Mouse (Mus musculus): Measurements from ENCODE around the gene Tubgcp3. TPM values are rescaled to one million over a fixed set of nuclear protein-coding genes. Genes with fewer than 3 reads are reported as not detected.

The Tubgcp3 gene
- polyA plus RNA-seq, 1 experiment from 2014 or later, result 62.2 TPM

DNA sequence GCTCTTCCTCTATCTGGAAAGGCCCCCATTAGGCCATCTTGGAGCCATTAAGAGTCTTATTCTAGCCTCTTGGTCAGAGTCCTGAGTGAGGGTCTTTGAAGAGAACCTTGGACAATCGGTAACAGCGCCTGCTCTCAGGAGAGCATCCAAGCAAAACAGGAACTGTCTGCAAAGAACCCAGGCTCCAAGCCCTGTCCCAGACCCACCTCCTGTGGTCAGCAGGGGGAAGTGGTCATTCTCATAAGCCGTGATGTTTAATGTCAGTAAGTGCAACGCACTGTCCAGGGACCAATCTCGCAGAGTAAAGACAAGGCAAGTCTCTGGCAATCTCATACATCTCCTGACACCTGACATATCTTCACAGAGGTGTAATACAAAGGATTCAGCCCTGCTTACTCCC, 96.0 kb downstream of the Tubgcp3 start:
- no peaks in the 10 kb centered on the region for H3K9me3 ChIP-seq
- H3K4me3 ChIP-seq (replicated peaks), result no peak overlapping the region
- H3K4me1 ChIP-seq, result peaks cover 10% of the 10 kb centered on the region
- H3K27me3 ChIP-seq, result peaks cover 9% of the 10 kb centered on the region
- H3K27ac ChIP-seq, result no peak overlapping the region
- H3K4me2 ChIP-seq, result no peak overlapping the region
- WGBS, result 55% methylated on average over 5 of the region's 5 CpGs
- H3K9ac ChIP-seq, result no peak overlapping the region
- H3K36me3 ChIP-seq (replicated peaks), result no peaks in the 10 kb centered on the region
- ATAC-seq (ENCODE audit: low FRiP score), result no peak

DNA sequence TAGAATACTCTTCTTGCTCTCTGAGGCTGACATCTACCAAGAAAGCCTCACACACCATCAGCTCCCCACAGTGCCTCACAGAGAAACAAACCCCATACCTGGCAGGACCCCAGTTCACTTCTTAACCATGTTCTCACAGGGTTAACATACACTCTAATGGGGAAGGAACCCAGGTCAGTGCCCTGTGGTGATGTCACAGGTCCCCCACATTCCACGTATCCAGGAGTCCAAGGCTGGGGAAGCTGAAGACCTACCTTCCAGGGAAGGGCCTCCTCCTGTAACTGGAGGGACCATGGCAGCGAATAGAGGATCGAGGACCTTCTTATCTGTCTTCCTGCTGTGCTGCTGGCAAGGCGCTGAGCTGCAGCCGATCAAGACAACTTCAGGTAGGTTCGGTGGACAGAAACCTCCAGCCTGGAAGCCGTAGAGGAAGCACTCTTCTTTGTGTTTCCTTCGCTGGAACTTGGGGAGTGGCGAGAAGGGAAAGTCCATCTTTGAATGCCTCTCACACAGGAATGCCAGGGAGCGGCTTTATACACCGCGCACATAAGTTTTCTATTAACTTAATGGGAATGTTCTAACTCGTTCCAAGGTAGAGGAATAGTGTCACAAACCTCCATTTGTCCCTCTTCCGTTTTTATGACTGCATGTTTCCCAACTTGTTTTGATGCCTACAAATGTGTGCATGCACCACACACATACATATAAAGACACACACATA, 99.1 kb downstream of the Tubgcp3 start, which contains the start of gene Spaca7:
TSS of gene Spaca7 (plus strand) at position 216 of the 721 bp plus-strand sequence.
- WGBS, result 83% methylated on average over 14 of the region's 14 CpGs
- H3K4me1 ChIP-seq, result peaks cover 6% of the 10 kb centered on the region; the same call in 1 of the 2 replicates
- no peak for ATAC-seq (ENCODE audit: low FRiP score)

DNA sequence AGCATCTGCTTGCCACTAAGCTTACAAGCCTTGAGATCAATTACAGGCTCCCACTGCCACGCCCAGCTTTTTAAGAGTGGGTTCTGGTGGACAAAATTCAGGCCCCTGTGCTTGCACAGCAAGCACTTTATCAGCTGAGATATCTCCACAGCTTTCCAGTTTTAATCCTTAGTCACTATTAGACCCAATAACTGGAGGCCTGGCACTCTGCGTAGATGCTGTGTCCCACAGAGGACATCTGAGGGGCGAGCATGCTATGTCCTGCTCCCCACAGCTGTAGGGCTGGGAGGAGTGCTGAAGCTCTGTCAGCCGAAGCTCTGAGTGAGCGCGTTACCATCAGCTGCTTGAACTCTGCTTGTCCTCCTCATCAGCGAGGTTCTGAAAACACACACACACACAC, 105.5 kb downstream of the Tubgcp3 start:
- Histone ChIP-seq H3K4me1 (peaks cover 24% of the 10 kb centered on the region), H3K4me2 (no peak overlapping the region), H3K27ac (no peak overlapping the region), H3K36me3 (replicated peaks) (no peaks in the 10 kb centered on the region), H3K9ac (no peak overlapping the region), H3K4me3 (replicated peaks) (no peak overlapping the region), H3K27me3 (peaks cover 55% of the 10 kb centered on the region), H3K9me3 (no peaks in the 10 kb centered on the region)
- 50% methylated on average over 7 of the region's 7 CpGs for WGBS
- ATAC-seq (ENCODE audit: low FRiP score), result no peak

More for the DNA sequence above, 99.1 kb downstream of the Tubgcp3 start, which contains the start of gene Spaca7:
- Histone ChIP-seq H3K27me3 (peaks cover 20% of the 10 kb centered on the region), H3K4me3 (replicated peaks) (no peak within 1 kb of the TSS), H3K4me2 (no peak within 1 kb of the TSS), H3K9me3 (no peaks in the 10 kb centered on the region), H3K36me3 (replicated peaks) (no peaks in the 10 kb centered on the region), H3K9ac (no peak within 1 kb of the TSS), H3K27ac (no peak within 1 kb of the TSS)

DNA sequence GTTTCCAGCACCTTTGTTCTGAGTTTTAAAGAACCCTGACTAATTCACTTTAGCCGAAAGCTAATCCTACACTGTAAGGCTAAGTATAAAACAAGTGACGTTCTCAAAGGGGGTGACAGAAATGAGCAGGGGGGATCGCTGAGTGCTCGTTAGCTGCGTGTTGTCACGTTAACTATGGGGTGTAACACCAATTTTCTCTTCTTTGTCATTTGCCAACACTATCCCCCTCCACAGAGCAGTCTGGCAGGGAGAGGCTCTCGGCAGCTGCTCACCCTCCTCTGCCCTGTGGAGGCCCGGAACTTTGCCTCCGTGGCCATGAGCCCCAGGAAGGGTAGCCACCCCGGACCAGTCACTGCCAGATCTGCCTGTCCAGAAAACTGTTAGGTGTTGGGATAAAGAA, 106.6 kb downstream of the Tubgcp3 start:
- H3K36me3 ChIP-seq (replicated peaks), result no peaks in the 10 kb centered on the region
- peaks cover 31% of the 10 kb centered on the region for H3K4me1 ChIP-seq
- H3K27ac ChIP-seq, result 0 out of 2 replicates have a peak overlapping the region, but pooled peaks have one; percentile 50
- peak; percentile 48; the same call in 1 of the 2 replicates for ATAC-seq (ENCODE audit: low FRiP score)
- H3K4me2 ChIP-seq, result no peak overlapping the region
- 16% methylated on average over 10 of the region's 10 CpGs for WGBS
- no peaks in the 10 kb centered on the region for H3K9me3 ChIP-seq
- no peak overlapping the region for H3K9ac ChIP-seq
- peaks cover 60% of the 10 kb centered on the region for H3K27me3 ChIP-seq
- no peak overlapping the region for H3K4me3 ChIP-seq (replicated peaks)

DNA sequence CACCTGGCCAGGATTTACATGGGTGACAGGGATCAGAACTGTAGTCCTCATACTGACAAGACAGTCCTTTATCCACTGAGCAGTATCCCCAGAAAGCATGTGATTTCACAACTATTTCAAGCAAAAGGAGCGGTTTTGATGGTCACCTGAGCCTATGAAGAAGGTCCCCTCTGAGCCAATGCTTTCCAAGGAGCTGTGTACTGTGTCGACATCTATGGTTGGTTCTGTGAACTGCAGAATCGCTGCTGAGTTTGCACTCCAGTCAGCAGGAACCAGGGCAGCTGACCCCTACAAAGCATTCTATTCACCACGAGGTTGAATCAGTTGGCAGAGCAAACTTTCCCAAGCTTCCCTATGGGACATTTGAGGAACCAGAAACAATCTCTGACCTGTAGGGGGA, 107.7 kb downstream of the Tubgcp3 start:
- WGBS, result 1% methylated on average over 4 of the region's 4 CpGs
- Histone ChIP-seq H3K9me3 (no peaks in the 10 kb centered on the region), H3K36me3 (replicated peaks) (no peaks in the 10 kb centered on the region), H3K4me3 (replicated peaks) (no peak overlapping the region), H3K27ac (no peak overlapping the region), H3K27me3 (peaks cover 66% of the 10 kb centered on the region), H3K9ac (no peak overlapping the region), H3K4me1 (peaks cover 33% of the 10 kb centered on the region), H3K4me2 (no peak overlapping the region)
- peak; percentile 57 for ATAC-seq (ENCODE audit: low FRiP score)

Small RNA genes lying within 50 kb of the gene (microRNA-seq; reads per million reads assigned to microRNA genes)
- not detected for gene Gm26483

Other genes starting within 250 kb of the Tubgcp3 start
- not detected in 2 replicates for gene Spaca7, start 99.2 kb downstream of the Tubgcp3 start, polyA plus RNA-seq (2016; fragmentation: Nextera tagmentation; extraction: Ambion mirVana)
- gene Atp11a, start 84.8 kb upstream of the Tubgcp3 start, polyA plus RNA-seq (2016; fragmentation: Nextera tagmentation; extraction: Ambion mirVana), result 13.9 and 19.1 TPM in 2 replicates
- gene Mcf2l, start 201.6 kb upstream of the Tubgcp3 start, polyA plus RNA-seq (2016; fragmentation: Nextera tagmentation; extraction: Ambion mirVana), result 90.2 and 110 TPM in 2 replicates

All from forebrain, embryonic 12.5 days (tissue).